Mouse (Mus musculus): Measurements from ENCODE around the gene Ccng2.
A peak's percentile ranks its signal among the peaks of the same experiment; 100 is the strongest.

Ccng2 gene

GRCm38 (mm10) chr5:93263396-93264075, 3.5 kb upstream of the Ccng2 start:
- no peak for DNase-seq

- no peak for DNase-seq
Observed at GRCm38 (mm10) chr5:93264136-93264700, 2.8 kb upstream of the Ccng2 start.

GRCm38 (mm10) chr5:93265164-93265800, 1.8 kb upstream of the Ccng2 start:
- DNase-seq: peak in 1 of 2 experiments; percentile 28

- no peak for DNase-seq
Observed at GRCm38 (mm10) chr5:93265801-93266580, 1.1 kb upstream of the Ccng2 start.

- peak; percentile 86 to 92 for DNase-seq
Observed at GRCm38 (mm10) chr5:93267851-93268606, 972 bp downstream of the Ccng2 start.

- no peak for DNase-seq
Observed at GRCm38 (mm10) chr5:93270095-93270494, 3.0 kb downstream of the Ccng2 start.

- DNase-seq: no peak
Observed at GRCm38 (mm10) chr5:93270721-93271120, 3.7 kb downstream of the Ccng2 start.

- DNase-seq: no peak
Observed at GRCm38 (mm10) chr5:93282446-93283107, 15.5 kb downstream of the Ccng2 start.

GRCm38 (mm10) chr5:93283109-93283508, 16.1 kb downstream of the Ccng2 start:
- DNase-seq: no peak

GRCm38 (mm10) chr5:93288553-93288952, 21.5 kb downstream of the Ccng2 start:
- DNase-seq: no peak

GRCm38 (mm10) chr5:93290282-93290681, 23.2 kb downstream of the Ccng2 start:
- no peak for DNase-seq

- DNase-seq: no peak
Observed at GRCm38 (mm10) chr5:93296341-93296746, 29.3 kb downstream of the Ccng2 start.

- no peak for DNase-seq
Observed at GRCm38 (mm10) chr5:93296754-93297153, 29.7 kb downstream of the Ccng2 start.

GRCm38 (mm10) chr5:93297311-93297710, 30.3 kb downstream of the Ccng2 start:
- no peak for DNase-seq

- DNase-seq: no peak
Observed at GRCm38 (mm10) chr5:93305126-93305830, 38.2 kb downstream of the Ccng2 start.

- DNase-seq: no peak
Observed at GRCm38 (mm10) chr5:93308909-93309308, 41.9 kb downstream of the Ccng2 start.

- no peak for DNase-seq
Observed at GRCm38 (mm10) chr5:93323320-93324001, 56.4 kb downstream of the Ccng2 start.

All from thymus, adult 18-20 months (tissue).